15 mouse cellular contexts compared by ENCODE assay signal in genomic region chr11:94926431-94926830, GRCm38 (mm10). TPM values are rescaled to one million over a fixed set of nuclear protein-coding genes. Genes with fewer than 3 reads are reported as not detected.
DNase-seq lines count a peak whose midpoint lies in the region; ATAC-seq and TF ChIP-seq lines count a peak whose summit lies in the region.
"Had no signal": no experiment of that assay in that cellular context is flagged by ENCODE, and none has a peak within 500 bp of the region (broad histone marks: within the 10 kb centered on the region; RNA-seq: fewer than 3 reads in every experiment).

No protein-coding gene starts in this region.

- H3K4me2 ChIP-seq in intestine, embryonic 14.5 days (ENCODE audit: low read length) = no peak overlapping the region
- H3K4me2 ChIP-seq in intestine, postnatal 0 days (replicated peaks; ENCODE audit: low read depth) = no peak overlapping the region
- H3K4me2 ChIP-seq in embryonic facial prominence, embryonic 15.5 days (replicated peaks) = no peak overlapping the region
- H3K4me2 ChIP-seq: embryonic facial prominence, embryonic 13.5 days; forebrain, embryonic 15.5 days; liver, embryonic 15.5 days; midbrain, embryonic 12.5 days had no signal

- DNase-seq in intestine, embryonic 14.5 days (ENCODE audit: low spot score) = no peak
- DNase-seq in adipocyte (ENCODE audit: low spot score) = peak; percentile 66
- peak; percentile 14 for DNase-seq in lung, postnatal 25 days (ENCODE audit: low spot score)
- no peak for DNase-seq in layer of hippocampus, adult 9-11 months
- DNase-seq in layer of hippocampus, adult 8-10 months (ENCODE audit: low spot score in 2 of 2) = no peak
- DNase-seq: adrenal gland, postnatal 10 days; cerebellum, postnatal 14 days had no signal

- H3K9ac ChIP-seq in intestine, embryonic 14.5 days (ENCODE audit: low read length) = no peak overlapping the region
- no peak overlapping the region for H3K9ac ChIP-seq in intestine, postnatal 0 days (ENCODE audit: low read depth, low read length)
- no peak overlapping the region for H3K9ac ChIP-seq in embryonic facial prominence, embryonic 15.5 days
- H3K9ac ChIP-seq: embryonic facial prominence, embryonic 13.5 days; forebrain, embryonic 15.5 days; liver, embryonic 15.5 days; midbrain, embryonic 12.5 days had no signal

- no peak overlapping the region for H3K4me3 ChIP-seq in intestine, embryonic 14.5 days (ENCODE audit: low read depth, low read length)
- H3K4me3 ChIP-seq in intestine, postnatal 0 days (ENCODE audit: low read depth, low read length) = no peak overlapping the region
- H3K4me3 ChIP-seq in embryonic facial prominence, embryonic 15.5 days (replicated peaks) = no peak overlapping the region
- H3K4me3 ChIP-seq: embryonic facial prominence, embryonic 13.5 days; forebrain, embryonic 15.5 days; liver, embryonic 15.5 days; midbrain, embryonic 12.5 days had no signal

- no peak for ATAC-seq in intestine, embryonic 14.5 days (replicated peaks; ENCODE audit: low FRiP score, low TSS enrichment, low read depth)
- no peak for ATAC-seq in intestine, postnatal 0 days
- ATAC-seq in embryonic facial prominence, embryonic 15.5 days (ENCODE audit: insufficient number of reproducible peaks, low FRiP score, low TSS enrichment, low read depth) = no peak
- ATAC-seq: forebrain, embryonic 15.5 days; hindbrain, postnatal 0 days had no signal

- peaks cover 46% of the 10 kb centered on the region for H3K4me1 ChIP-seq in intestine, embryonic 14.5 days (replicated peaks; ENCODE audit: control insufficient read depth, insufficient read depth, low read length)
- peaks cover 3% of the 10 kb centered on the region; the same call in 1 of the 2 replicates for H3K4me1 ChIP-seq in intestine, postnatal 0 days (replicated peaks; ENCODE audit: control insufficient read depth, insufficient read depth, low read length)
- H3K4me1 ChIP-seq in embryonic facial prominence, embryonic 15.5 days = peaks cover 49% of the 10 kb centered on the region

- no peaks in the 10 kb centered on the region for H3K27me3 ChIP-seq in intestine, embryonic 14.5 days (replicated peaks; ENCODE audit: control insufficient read depth, insufficient read depth, low read length)
- no peaks in the 10 kb centered on the region; the same call in 1 of the 2 replicates for H3K27me3 ChIP-seq in intestine, postnatal 0 days (replicated peaks; ENCODE audit: control insufficient read depth, insufficient read depth, low read length)
- H3K27me3 ChIP-seq in embryonic facial prominence, embryonic 15.5 days = no peaks in the 10 kb centered on the region
- H3K27me3 ChIP-seq: embryonic facial prominence, embryonic 13.5 days; forebrain, embryonic 15.5 days had no signal

- 45% methylated on average over 11 of the region's 11 CpGs for WGBS in intestine, embryonic 14.5 days
- 59% methylated on average over 11 of the region's 11 CpGs for WGBS in intestine, postnatal 0 days
- WGBS in embryonic facial prominence, embryonic 15.5 days = 50% methylated on average over 11 of the region's 11 CpGs

- H3K36me3 ChIP-seq in intestine, embryonic 14.5 days (ENCODE audit: control insufficient read depth, insufficient read depth, low read length) = no peaks in the 10 kb centered on the region
- no peaks in the 10 kb centered on the region for H3K36me3 ChIP-seq in intestine, postnatal 0 days (ENCODE audit: control insufficient read depth, insufficient read depth)
- no peaks in the 10 kb centered on the region for H3K36me3 ChIP-seq in embryonic facial prominence, embryonic 15.5 days
- H3K36me3 ChIP-seq: embryonic facial prominence, embryonic 13.5 days; forebrain, embryonic 15.5 days; liver, embryonic 15.5 days; midbrain, embryonic 12.5 days had no signal

- peak overlapping the region; percentile 98 for H3K27ac ChIP-seq in intestine, embryonic 14.5 days (ENCODE audit: low read depth)
- H3K27ac ChIP-seq in intestine, postnatal 0 days (ENCODE audit: low read depth, low read length) = no peak overlapping the region; the same call in 1 of the 2 replicates
- peak overlapping the region; percentile 48 for H3K27ac ChIP-seq in embryonic facial prominence, embryonic 15.5 days (replicated peaks)
- H3K27ac ChIP-seq: embryonic facial prominence, embryonic 13.5 days; forebrain, embryonic 15.5 days; hindbrain, postnatal 0 days; liver, embryonic 15.5 days; midbrain, embryonic 12.5 days had no signal

- H3K9me3 ChIP-seq in intestine, embryonic 14.5 days (ENCODE audit: control insufficient read depth, low read length) = no peaks in the 10 kb centered on the region
- no peaks in the 10 kb centered on the region for H3K9me3 ChIP-seq in intestine, postnatal 0 days (ENCODE audit: control insufficient read depth)
- no peaks in the 10 kb centered on the region for H3K9me3 ChIP-seq in embryonic facial prominence, embryonic 15.5 days (replicated peaks)
- H3K9me3 ChIP-seq: embryonic facial prominence, embryonic 13.5 days; forebrain, embryonic 15.5 days; liver, embryonic 15.5 days; midbrain, embryonic 12.5 days had no signal

- TF ChIP-seq CTCF in intestine, postnatal 0 days (IDR thresholded peaks at IDR 0.05; ENCODE audit: low read depth) = no peak

RNA-seq across cellular contexts. Expression of gene Col1a1, which starts 9.6 kb away (rescaled TPM):
- polyA plus RNA-seq in intestine, embryonic 14.5 days (2014; fragmentation: Nextera tagmentation; extraction: Ambion mirVana) = 841 and 905 TPM in 2 replicates
- polyA plus RNA-seq in intestine, postnatal 0 days (2015; fragmentation: Nextera tagmentation; extraction: Ambion mirVana) = 338 and 367 TPM in 2 replicates
- polyA plus RNA-seq in embryonic facial prominence, embryonic 15.5 days (2015; fragmentation: Nextera tagmentation; extraction: Ambion mirVana) = 4,177 and 4,242 TPM in 2 replicates
- 1 to 10 TPM; 6.6 to 7.8 (median 7.3) TPM for total RNA-seq in layer of hippocampus, adult 8-10 months (2022)

RNA-seq across cellular contexts. Expression of gene Hils1, which starts 41.0 kb away (rescaled TPM):
- polyA plus RNA-seq in intestine, embryonic 14.5 days (2014; fragmentation: Nextera tagmentation; extraction: Ambion mirVana) = not detected in 2 replicates
- polyA plus RNA-seq in intestine, postnatal 0 days (2015; fragmentation: Nextera tagmentation; extraction: Ambion mirVana) = not detected in 2 replicates
- 0.25 TPM in 1 of 2 replicates, not detected in the other for polyA plus RNA-seq in embryonic facial prominence, embryonic 15.5 days (2015; fragmentation: Nextera tagmentation; extraction: Ambion mirVana)
- total RNA-seq in layer of hippocampus, adult 8-10 months (2022) = not detected
- total RNA-seq: adrenal gland, postnatal 10 days; hindbrain, postnatal 0 days; left cerebral cortex, postnatal 25 days had no signal
- polyA plus RNA-seq: embryonic facial prominence, embryonic 13.5 days; forebrain, embryonic 15.5 days; hindbrain, postnatal 0 days; liver, embryonic 15.5 days; midbrain, embryonic 12.5 days had no signal

RNA-seq across cellular contexts. Expression of gene Sgca, which starts 49.7 kb away (rescaled TPM):
- polyA plus RNA-seq in intestine, embryonic 14.5 days (2014; fragmentation: Nextera tagmentation; extraction: Ambion mirVana) = 0.22 TPM in 1 of 2 replicates, not detected in the other
- polyA plus RNA-seq in intestine, postnatal 0 days (2015; fragmentation: Nextera tagmentation; extraction: Ambion mirVana) = 0.18 and 0.55 TPM in 2 replicates
- polyA plus RNA-seq in embryonic facial prominence, embryonic 15.5 days (2015; fragmentation: Nextera tagmentation; extraction: Ambion mirVana) = 11.7 and 14.6 TPM in 2 replicates
- under 1 TPM in 2 of 4 experiments, not detected in 2; 0.23 to 0.56 TPM for total RNA-seq in layer of hippocampus, adult 8-10 months (2022)
- polyA plus RNA-seq: forebrain, embryonic 15.5 days; midbrain, embryonic 12.5 days had no signal

Comparison
In these comparisons a context has a peak if more than half of its experiments do, and no peak if none do; other contexts are left out.
1. DNase-seq: peak in adipocyte (single experiment) and lung, postnatal 25 days (single experiment); none in intestine, embryonic 14.5 days (single experiment), layer of hippocampus, adult 9-11 months (single experiment) and layer of hippocampus, adult 8-10 months (0 of 2).